Mouse (Mus musculus) MEL (cell line): ENCODE measurements around the gene Emilin2. TPM values are rescaled to one million over a fixed set of nuclear protein-coding genes. Genes with fewer than 3 reads are reported as not detected.

Source experiments
- DNase-seq: peaks from one replicate; pipeline ENCODE4 v3.0.0; 2011; ENCODE audit warnings: low read depth, low spot score
- H3K27ac ChIP-seq: 2 replicates; pipeline ENCODE4 v1.5.1; 2012; ENCODE audit warnings: low read depth, mild to moderate bottlenecking, control low read depth, low read length, moderate library complexity; ENCODE audit not compliant: control insufficient read depth
- H3K27me3 ChIP-seq, 2 experiments: fragments of 150-350 bp in 1 of 2; sonication (generic) in 1 of 2; 2 replicates each; pipeline ENCODE4 v1.6.1; 2012; ENCODE audit warnings: low read length in 2 of 2, mild to moderate bottlenecking in 2 of 2, improper control_type of control experiment in 1 of 2, moderate library complexity in 1 of 2; ENCODE audit not compliant: insufficient read depth in 2 of 2, control insufficient read depth in 1 of 2
- H3K36me3 ChIP-seq, 2 experiments: 2 replicates each; pipeline ENCODE4 v1.6.1; 2012 to 2014; ENCODE audit warnings: low read length in 2 of 2, improper control_type of control experiment in 1 of 2, inconsistent platforms in 1 of 2, mild to moderate bottlenecking in 1 of 2; ENCODE audit not compliant: insufficient read depth in 2 of 2, control insufficient read depth in 1 of 2
- H3K4me1 ChIP-seq, 2 experiments: fragments of 150-350 bp in 1 of 2; sonication (generic) in 1 of 2; 2 replicates each; pipeline ENCODE4 v1.6.1; 2012; ENCODE audit warnings: low read length in 2 of 2, improper control_type of control experiment in 1 of 2, mild to moderate bottlenecking in 1 of 2; ENCODE audit not compliant: insufficient read depth in 2 of 2, control insufficient read depth in 1 of 2
- H3K4me3 ChIP-seq, 2 experiments: fragments of 150-350 bp in 1 of 2; sonication (generic) in 1 of 2; 2 replicates each; pipeline ENCODE4 v1.5.1; 2012; ENCODE audit warnings: low read depth in 2 of 2, low read length in 2 of 2, mild to moderate bottlenecking in 2 of 2, moderate library complexity in 2 of 2, control low read depth in 1 of 2, improper control_type of control experiment in 1 of 2; ENCODE audit not compliant: control insufficient read depth in 1 of 2, insufficient read depth in 1 of 2
- H3K79me2 ChIP-seq: 2 replicates; pipeline ENCODE4 v1.6.1; 2012; ENCODE audit warnings: mild to moderate bottlenecking, low read length, moderate library complexity; ENCODE audit not compliant: control insufficient read depth, poor library complexity, insufficient read depth
- H3K9ac ChIP-seq: 2 replicates; pipeline ENCODE4 v1.6.1; 2012; ENCODE audit warnings: low read depth, mild to moderate bottlenecking, control low read depth, low read length, moderate library complexity; ENCODE audit not compliant: control insufficient read depth, poor library complexity, severe bottlenecking
- H3K9me3 ChIP-seq: fragments of 150-350 bp; sonication (generic); replicated peaks from 2 replicates; pipeline ENCODE4 v1.6.1; 2012; ENCODE audit warnings: mild to moderate bottlenecking, low read length, improper control_type of control experiment, moderate library complexity; ENCODE audit not compliant: insufficient read depth
- CHD1 ChIP-seq: IDR thresholded peaks from 2 replicates; pipeline ENCODE4 v1.6.1; 2012; ENCODE audit warnings: low read depth, mild to moderate bottlenecking, inconsistent platforms, low read length, improper control_type of control experiment
- E2F4 ChIP-seq: IDR thresholded peaks from 2 replicates; pipeline ENCODE4 v1.6.1; 2011; ENCODE audit warnings: low read depth, low read length, improper control_type of control experiment, borderline replicate concordance
- EP300 ChIP-seq, 2 experiments: IDR thresholded peaks; 2 replicates each; pipeline ENCODE4 v1.6.1; 2011; ENCODE audit warnings: improper control_type of control experiment in 2 of 2, low read length in 2 of 2, low read depth in 1 of 2, mild to moderate bottlenecking in 1 of 2
- ETS1 ChIP-seq: IDR thresholded peaks from 2 replicates; pipeline ENCODE4 v1.6.1; 2012; ENCODE audit warnings: low read depth, mild to moderate bottlenecking, inconsistent platforms, low read length, improper control_type of control experiment, moderate library complexity
- GABPA ChIP-seq: IDR thresholded peaks from 2 replicates; pipeline ENCODE4 v1.6.1; 2012; ENCODE audit warnings: low read depth, mild to moderate bottlenecking, inconsistent platforms, low read length, improper control_type of control experiment, moderate library complexity
- GATA1 ChIP-seq: IDR thresholded peaks from 2 replicates; pipeline ENCODE4 v1.6.1; 2011; ENCODE audit warnings: low read depth, low read length, improper control_type of control experiment
- JUND ChIP-seq: IDR thresholded peaks from 2 replicates; pipeline ENCODE4 v1.6.1; 2011; ENCODE audit warnings: low read depth, mild to moderate bottlenecking, improper control_type of control experiment, low read length
- KAT2A ChIP-seq: conservative IDR thresholded peaks from 2 replicates; pipeline ENCODE4 v1.6.1; 2012; ENCODE audit warnings: low read depth, low read length, improper control_type of control experiment, inconsistent platforms
- MAFK ChIP-seq: IDR thresholded peaks from 2 replicates; pipeline ENCODE4 v1.6.1; 2011; ENCODE audit warnings: low read depth, mild to moderate bottlenecking, low read length, improper control_type of control experiment, borderline replicate concordance
- MAX ChIP-seq: IDR thresholded peaks from 2 replicates; pipeline ENCODE4 v1.6.1; 2011; ENCODE audit warnings: low read length, improper control_type of control experiment
- MXI1 ChIP-seq: IDR thresholded peaks from 2 replicates; pipeline ENCODE4 v1.6.1; 2011; ENCODE audit warnings: mild to moderate bottlenecking, low read depth, low read length, improper control_type of control experiment
- MYB ChIP-seq: IDR thresholded peaks from 2 replicates; pipeline ENCODE4 v1.6.1; 2011; ENCODE audit warnings: mild to moderate bottlenecking, low read depth, low read length, improper control_type of control experiment
- POLR2AphosphoS2 ChIP-seq: IDR thresholded peaks from 2 replicates; pipeline ENCODE4 v1.6.1; 2011; ENCODE audit warnings: low read length, improper control_type of control experiment
- RCOR1 ChIP-seq: IDR thresholded peaks from 2 replicates; pipeline ENCODE4 v1.6.1; 2012; ENCODE audit warnings: low read depth, mild to moderate bottlenecking, inconsistent platforms, low read length, improper control_type of control experiment
- SIN3A ChIP-seq: IDR thresholded peaks from 2 replicates; pipeline ENCODE4 v1.6.1; 2012; ENCODE audit warnings: low read length, improper control_type of control experiment, inconsistent platforms
- TAL1 ChIP-seq: IDR thresholded peaks from 2 replicates; pipeline ENCODE4 v1.6.1; 2012; ENCODE audit warnings: mild to moderate bottlenecking, inconsistent platforms, low read length, moderate library complexity, mixed read lengths
- TBP ChIP-seq: IDR thresholded peaks from 2 replicates; pipeline ENCODE4 v1.8.0; 2011; ENCODE audit warnings: low read depth, low read length, improper control_type of control experiment
- USF1 ChIP-seq: IDR thresholded peaks from 2 replicates; pipeline ENCODE4 v1.6.1; 2014; ENCODE audit warnings: low read depth, mild to moderate bottlenecking, inconsistent platforms, low read length, improper control_type of control experiment, moderate library complexity
- ZC3H11A ChIP-seq: IDR thresholded peaks from 2 replicates; pipeline ENCODE4 v1.6.1; 2012; ENCODE audit warnings: low read depth, mild to moderate bottlenecking, inconsistent platforms, low read length, improper control_type of control experiment
- ZNF384 ChIP-seq: IDR thresholded peaks from 2 replicates; pipeline ENCODE4 v1.6.1; 2012; ENCODE audit warnings: low read depth, mild to moderate bottlenecking, inconsistent platforms, low read length, improper control_type of control experiment
- polyA plus RNA-seq, 2 experiments: library from polyadenylated mRNA; stranded (reverse) in 1 of 2; unstranded in 1 of 2; fragments of >175 nt in 1 of 2; fragments of >200 nt in 1 of 2; gene quantifications; 2 replicates each; pipeline versions ENCODE4 v1.2.1 to v1.2.4; 2012; ENCODE audit warnings: low replicate concordance in 2 of 2, low read depth in 1 of 2; ENCODE audit not compliant: insufficient read length in 2 of 2, insufficient read depth in 1 of 2, missing spikeins in 1 of 2
- total RNA-seq: library from RNA; depleted of rRNA; stranded (reverse); fragments of 300-350 nt; gene quantifications from 2 replicates; pipeline ENCODE4 v1.2.3, GENCODE M21; 2012

Emilin2 gene
- total and polyA plus RNA-seq, 3 experiments, result 37.4 to 95.5 (median 92.6) TPM

DNA sequence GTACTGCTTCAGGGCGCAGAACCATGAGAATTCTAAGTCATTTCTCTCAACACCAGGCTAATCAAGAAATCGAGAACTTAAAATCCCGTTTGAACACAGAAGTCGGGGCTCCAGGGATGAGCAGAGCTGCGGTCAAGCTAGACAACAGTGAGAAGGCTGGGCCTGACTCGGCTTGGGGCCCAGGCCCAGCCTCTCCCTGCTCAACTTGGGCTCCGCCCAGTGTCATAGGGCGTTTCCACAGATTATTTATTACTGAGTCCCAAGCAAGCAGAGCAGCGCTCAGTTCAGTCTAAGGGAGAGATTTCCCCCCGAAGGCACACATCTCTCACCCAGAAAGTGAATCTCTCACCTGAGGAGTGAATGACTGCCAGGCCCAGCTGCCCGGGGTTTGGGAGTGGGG is 52.1 kb downstream of the Emilin2 start:
- peak; percentile 65 for DNase-seq
- no peak overlapping the region for H3K27ac ChIP-seq
- peaks cover 16% of the 10 kb centered on the region; the same call in 1 of the 2 replicates for H3K79me2 ChIP-seq
- H3K9me3 ChIP-seq, result no peaks in the 10 kb centered on the region
- no peak overlapping the region for H3K4me3 ChIP-seq
- H3K4me1 ChIP-seq, result peaks cover 30 to 51% of the 10 kb centered on the region in 2 experiments
- no peak overlapping the region for H3K9ac ChIP-seq
- H3K27me3 ChIP-seq, result no peaks in the 10 kb centered on the region
- peaks cover 0 to 44% of the 10 kb centered on the region in 2 experiments; a peak in 3 of 4 replicates for H3K36me3 ChIP-seq
- no peak for TF ChIP-seq USF1
- no peak for TF ChIP-seq CHD1
- no peak for TF ChIP-seq POLR2AphosphoS2
- TF ChIP-seq ETS1, result no peak
- no peak for TF ChIP-seq TBP
- TF ChIP-seq EP300 (IDR thresholded peaks at IDR 0.05; ENCODE audit: low read depth in 1 of 2, low read length in 2 of 2), result no peak
- TF ChIP-seq MYB, result no peak
- TF ChIP-seq ZNF384, result no peak
- no peak for TF ChIP-seq SIN3A
- TF ChIP-seq ZC3H11A, result no peak
- TF ChIP-seq TAL1, result no peak
- TF ChIP-seq MAFK, result no peak
- no peak for TF ChIP-seq E2F4
- no peak for TF ChIP-seq GABPA
- no peak for TF ChIP-seq RCOR1

DNA sequence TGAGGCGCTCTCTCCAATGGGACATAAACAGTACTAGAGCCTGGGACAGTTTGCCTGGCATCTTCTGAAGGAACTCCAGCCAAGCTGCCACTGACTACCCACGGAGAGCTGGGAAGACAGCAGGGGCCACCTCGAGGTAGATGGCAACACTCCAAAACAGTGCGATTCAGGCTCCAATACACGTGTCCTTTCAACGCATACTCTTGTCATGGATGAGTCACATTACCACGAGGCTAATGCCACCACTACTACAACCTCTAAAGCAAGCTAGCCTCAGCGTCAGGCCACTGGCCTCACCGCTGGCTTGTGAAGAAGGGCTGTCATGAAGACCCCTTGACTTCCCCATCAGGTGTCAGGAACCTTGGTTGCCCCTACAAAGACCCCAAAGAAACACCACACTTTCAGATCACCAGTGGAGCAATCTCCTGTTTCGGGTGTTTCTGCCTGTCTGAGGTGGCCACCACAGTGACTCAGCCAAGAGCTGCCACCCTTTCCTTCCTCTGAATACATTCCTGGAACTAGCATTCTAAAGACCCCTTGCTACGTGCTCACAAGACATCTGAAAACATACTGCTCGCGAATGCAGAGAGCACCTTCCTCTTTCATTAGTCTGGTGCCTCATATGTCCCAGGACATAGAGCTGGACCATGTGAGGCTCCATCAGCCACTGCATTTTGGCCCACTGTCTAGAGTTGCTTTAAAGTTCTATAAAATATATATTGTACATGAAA is 54.8 kb downstream of the Emilin2 start:
- H3K36me3 ChIP-seq, result peaks cover 4 to 36% of the 10 kb centered on the region in 2 experiments
- H3K9me3 ChIP-seq, result no peaks in the 10 kb centered on the region
- 0 out of 2 replicates have a peak, but pooled peaks have one; percentile 21 for TF ChIP-seq MXI1
- TF ChIP-seq TBP, result 0 out of 2 replicates have a peak, but pooled peaks have one; percentile 32
- TF ChIP-seq MAX, result peak; percentile 70
- TF ChIP-seq KAT2A, result no peak
- TF ChIP-seq SIN3A, result no peak
- no peak for TF ChIP-seq GATA1
- no peak for TF ChIP-seq ETS1
- 0 out of 2 replicates have a peak, but pooled peaks have one; percentile 10 for TF ChIP-seq JUND
- peaks cover 17 to 40% of the 10 kb centered on the region in 2 experiments for H3K4me1 ChIP-seq
- H3K79me2 ChIP-seq, result peaks cover 2% of the 10 kb centered on the region; the same call in 1 of the 2 replicates
- DNase-seq, result peak; percentile 76
- H3K4me3 ChIP-seq, result no peak overlapping the region
- H3K27ac ChIP-seq, result peak overlapping the region; percentile 89
- H3K9ac ChIP-seq, result peak overlapping the region; percentile 46
- H3K27me3 ChIP-seq, result no peaks in the 10 kb centered on the region
